Mouse (Mus musculus) natural killer cell, adult 2 months (primary cell): ENCODE results near the gene Kcnd3.

Source experiments
- DNase-seq, 2 experiments: peaks; one replicate each; pipeline ENCODE4 v3.0.0; 2022; ENCODE audit warnings: low spot score in 2 of 2

Kcnd3 gene

GRCm38 (mm10) chr3:105722510-105722909 lies 270.4 kb downstream of the Kcnd3 start:
- DNase-seq = no peak
